Mouse (Mus musculus): ENCODE measurements around the gene Mindy3. TPM values are rescaled to one million over a fixed set of nuclear protein-coding genes. Genes with fewer than 3 reads are reported as not detected.

Gene Mindy3
- 28.0 and 29.1 TPM in 2 replicates for polyA plus RNA-seq (2014; fragmentation: Nextera tagmentation; extraction: Ambion mirVana)

DNA sequence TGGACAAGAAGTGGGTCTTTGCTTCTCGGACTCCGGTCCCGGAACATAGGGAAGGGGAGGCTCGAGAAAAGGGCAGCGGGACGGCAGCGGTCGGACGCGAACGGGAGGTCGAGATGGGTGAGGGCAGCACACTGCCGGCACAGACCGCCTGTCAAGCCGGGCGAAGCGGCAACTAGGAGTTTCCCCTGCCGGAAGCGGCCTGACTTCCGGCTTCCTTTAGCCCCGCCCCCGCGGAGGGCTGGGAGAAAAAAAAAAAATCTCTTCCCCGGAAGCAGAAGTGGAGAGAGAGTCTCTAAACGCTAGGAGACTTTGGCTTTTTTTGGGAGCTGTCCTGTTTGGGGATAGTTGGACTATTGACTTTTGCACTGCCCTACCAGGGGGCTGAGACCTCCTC, at the start of gene Mindy3:
Gene Mindy3, minus strand, starts transcription at position 209 of the 394 bp plus-strand sequence.
- peaks cover 3 to 8% of the 10 kb centered on the region in 2 experiments; a peak in 2 of 4 replicates for H3K4me1 ChIP-seq (ENCODE audit: control insufficient read depth in 2 of 2, insufficient read depth in 2 of 2, low read length in 2 of 2)
- WGBS, result under 1% methylated on average over 25 of the region's 25 CpGs
- no peaks in the 10 kb centered on the region for H3K9me3 ChIP-seq (ENCODE audit: control insufficient read depth, low read length)
- ATAC-seq (ENCODE audit: insufficient number of reproducible peaks, insufficient read depth, low FRiP score, low read depth), result peak; percentile 67
- H3K4me3 ChIP-seq (ENCODE audit: control insufficient read depth in 1 of 2, insufficient read depth in 1 of 2, low read depth in 1 of 2, low read length in 2 of 2), result peak within 1 kb of the TSS; percentile 80 to 97
- peak within 1 kb of the TSS; percentile 64 for H3K4me2 ChIP-seq (ENCODE audit: low read length)
- H3K9ac ChIP-seq (ENCODE audit: low read length), result peak within 1 kb of the TSS; percentile 81
- no peaks in the 10 kb centered on the region for H3K27me3 ChIP-seq (ENCODE audit: control insufficient read depth, insufficient read depth, low read length)
- H3K27ac ChIP-seq (replicated peaks in 1 of 2; ENCODE audit: control insufficient read depth in 1 of 2, insufficient read depth in 1 of 2, low read depth in 2 of 2, low read length in 2 of 2), result peak within 1 kb of the TSS; percentile 64 to 83
- H3K36me3 ChIP-seq (ENCODE audit: control insufficient read depth, insufficient read depth, low read length), result no peaks in the 10 kb centered on the region

DNA sequence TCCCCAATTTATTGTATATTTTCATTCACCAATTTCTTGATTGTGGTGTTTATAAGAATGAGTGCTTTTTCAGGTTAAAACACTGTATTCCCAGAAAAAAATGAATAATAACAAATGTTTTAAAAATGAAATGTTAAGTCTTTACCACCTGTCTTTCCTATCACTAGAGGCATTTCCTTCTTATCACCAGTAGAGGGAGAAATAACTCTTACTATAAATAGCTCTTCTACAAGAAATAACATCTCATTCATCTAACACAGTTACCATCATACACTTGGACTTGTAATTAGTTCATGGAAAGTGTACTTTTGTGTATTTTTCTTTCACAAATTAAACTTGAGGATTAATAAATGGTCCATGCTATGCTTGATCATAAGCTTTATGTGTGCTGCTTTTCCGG, 40.5 kb upstream of the Mindy3 start:
- 80% methylated on average over 1 of the region's 1 CpGs for WGBS
- H3K4me2 ChIP-seq (ENCODE audit: low read length), result no peak overlapping the region
- no peak for ATAC-seq (ENCODE audit: insufficient number of reproducible peaks, insufficient read depth, low FRiP score, low read depth)
- H3K27me3 ChIP-seq (ENCODE audit: control insufficient read depth, insufficient read depth, low read length), result no peaks in the 10 kb centered on the region
- no peak overlapping the region for H3K9ac ChIP-seq (ENCODE audit: low read length)
- H3K27ac ChIP-seq (replicated peaks in 1 of 2; ENCODE audit: control insufficient read depth in 1 of 2, insufficient read depth in 1 of 2, low read depth in 2 of 2, low read length in 2 of 2), result no peak overlapping the region
- H3K4me3 ChIP-seq (ENCODE audit: control insufficient read depth in 1 of 2, insufficient read depth in 1 of 2, low read depth in 1 of 2, low read length in 2 of 2), result no peak overlapping the region
- no peaks in the 10 kb centered on the region for H3K36me3 ChIP-seq (ENCODE audit: control insufficient read depth, insufficient read depth, low read length)
- H3K4me1 ChIP-seq (ENCODE audit: control insufficient read depth in 2 of 2, insufficient read depth in 2 of 2, low read length in 2 of 2), result no peaks in the 10 kb centered on the region
- H3K9me3 ChIP-seq (ENCODE audit: control insufficient read depth, low read length), result no peaks in the 10 kb centered on the region

DNA sequence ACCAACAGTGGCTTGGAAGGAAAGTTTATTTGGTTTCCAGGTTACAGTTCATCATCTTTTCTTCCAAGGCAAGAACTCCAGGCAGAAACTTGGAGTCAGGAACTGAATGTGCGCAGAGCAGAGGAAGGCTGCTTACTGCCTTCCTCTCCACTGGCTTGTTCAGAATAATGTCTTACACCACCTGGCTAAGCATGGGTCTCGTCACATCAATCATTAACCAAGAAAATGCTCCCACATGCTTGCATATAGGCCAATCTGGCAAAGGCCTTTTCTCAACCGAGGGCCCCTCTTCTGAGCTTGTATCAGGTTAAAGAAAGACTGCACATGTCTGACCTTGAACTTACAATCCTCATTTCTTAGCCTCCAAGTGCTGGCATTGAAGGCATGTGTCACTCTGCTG, 30.8 kb upstream of the Mindy3 start:
- Histone ChIP-seq H3K4me2 (ENCODE audit: low read length) (no peak overlapping the region), H3K27ac (replicated peaks in 1 of 2; ENCODE audit: control insufficient read depth in 1 of 2, insufficient read depth in 1 of 2, low read depth in 2 of 2, low read length in 2 of 2) (no peak overlapping the region), H3K27me3 (ENCODE audit: control insufficient read depth, insufficient read depth, low read length) (no peaks in the 10 kb centered on the region), H3K4me1 (ENCODE audit: control insufficient read depth in 2 of 2, insufficient read depth in 2 of 2, low read length in 2 of 2) (no peaks in the 10 kb centered on the region), H3K4me3 (ENCODE audit: control insufficient read depth in 1 of 2, insufficient read depth in 1 of 2, low read depth in 1 of 2, low read length in 2 of 2) (no peak overlapping the region), H3K36me3 (ENCODE audit: control insufficient read depth, insufficient read depth, low read length) (no peaks in the 10 kb centered on the region), H3K9ac (ENCODE audit: low read length) (no peak overlapping the region), H3K9me3 (ENCODE audit: control insufficient read depth, low read length) (no peaks in the 10 kb centered on the region)
- WGBS, result 78% methylated on average over 3 of the region's 3 CpGs
- no peak for ATAC-seq (ENCODE audit: insufficient number of reproducible peaks, insufficient read depth, low FRiP score, low read depth)

GRCm38 (mm10) chr2:12440120-12440519, 20.9 kb upstream of the Mindy3 start:
- Histone ChIP-seq H3K4me1 (ENCODE audit: control insufficient read depth in 2 of 2, insufficient read depth in 2 of 2, low read length in 2 of 2) (no peaks in the 10 kb centered on the region), H3K27me3 (ENCODE audit: control insufficient read depth, insufficient read depth, low read length) (no peaks in the 10 kb centered on the region), H3K9me3 (ENCODE audit: control insufficient read depth, low read length) (no peaks in the 10 kb centered on the region), H3K4me3 (ENCODE audit: control insufficient read depth in 1 of 2, insufficient read depth in 1 of 2, low read depth in 1 of 2, low read length in 2 of 2) (no peak overlapping the region), H3K36me3 (ENCODE audit: control insufficient read depth, insufficient read depth, low read length) (no peaks in the 10 kb centered on the region), H3K27ac (replicated peaks in 1 of 2; ENCODE audit: control insufficient read depth in 1 of 2, insufficient read depth in 1 of 2, low read depth in 2 of 2, low read length in 2 of 2) (no peak overlapping the region), H3K9ac (ENCODE audit: low read length) (no peak overlapping the region), H3K4me2 (ENCODE audit: low read length) (no peak overlapping the region)
- no peak for ATAC-seq (ENCODE audit: insufficient number of reproducible peaks, insufficient read depth, low FRiP score, low read depth)

GRCm38 (mm10) chr2:12439543-12439942, 20.3 kb upstream of the Mindy3 start:
- Histone ChIP-seq H3K36me3 (ENCODE audit: control insufficient read depth, insufficient read depth, low read length) (no peaks in the 10 kb centered on the region), H3K4me1 (ENCODE audit: control insufficient read depth in 2 of 2, insufficient read depth in 2 of 2, low read length in 2 of 2) (no peaks in the 10 kb centered on the region), H3K27ac (replicated peaks in 1 of 2; ENCODE audit: control insufficient read depth in 1 of 2, insufficient read depth in 1 of 2, low read depth in 2 of 2, low read length in 2 of 2) (no peak overlapping the region), H3K27me3 (ENCODE audit: control insufficient read depth, insufficient read depth, low read length) (no peaks in the 10 kb centered on the region), H3K4me3 (ENCODE audit: control insufficient read depth in 1 of 2, insufficient read depth in 1 of 2, low read depth in 1 of 2, low read length in 2 of 2) (no peak overlapping the region), H3K9ac (ENCODE audit: low read length) (no peak overlapping the region), H3K4me2 (ENCODE audit: low read length) (no peak overlapping the region), H3K9me3 (ENCODE audit: control insufficient read depth, low read length) (no peaks in the 10 kb centered on the region)
- WGBS, result 50% methylated on average over 2 of the region's 2 CpGs
- ATAC-seq (ENCODE audit: insufficient number of reproducible peaks, insufficient read depth, low FRiP score, low read depth), result no peak

- Histone ChIP-seq H3K36me3 (ENCODE audit: control insufficient read depth, insufficient read depth, low read length) (no peaks in the 10 kb centered on the region), H3K4me3 (ENCODE audit: control insufficient read depth in 1 of 2, insufficient read depth in 1 of 2, low read depth in 1 of 2, low read length in 2 of 2) (no peak overlapping the region), H3K27me3 (ENCODE audit: control insufficient read depth, insufficient read depth, low read length) (no peaks in the 10 kb centered on the region), H3K4me2 (ENCODE audit: low read length) (no peak overlapping the region), H3K9ac (ENCODE audit: low read length) (no peak overlapping the region), H3K4me1 (ENCODE audit: control insufficient read depth in 2 of 2, insufficient read depth in 2 of 2, low read length in 2 of 2) (no peaks in the 10 kb centered on the region), H3K27ac (replicated peaks in 1 of 2; ENCODE audit: control insufficient read depth in 1 of 2, insufficient read depth in 1 of 2, low read depth in 2 of 2, low read length in 2 of 2) (no peak overlapping the region), H3K9me3 (ENCODE audit: control insufficient read depth, low read length) (no peaks in the 10 kb centered on the region)
- no peak for ATAC-seq (ENCODE audit: insufficient number of reproducible peaks, insufficient read depth, low FRiP score, low read depth)
- 79% methylated on average over 2 of the region's 2 CpGs for WGBS
Observed at GRCm38 (mm10) chr2:12438181-12438580, 18.9 kb upstream of the Mindy3 start.

GRCm38 (mm10) chr2:12432055-12432454, 12.8 kb upstream of the Mindy3 start:
- Histone ChIP-seq H3K27ac (replicated peaks in 1 of 2; ENCODE audit: control insufficient read depth in 1 of 2, insufficient read depth in 1 of 2, low read depth in 2 of 2, low read length in 2 of 2) (peak overlapping the region in 1 of 2 experiments; percentile 66; a peak in 2 of 4 replicates), H3K27me3 (ENCODE audit: control insufficient read depth, insufficient read depth, low read length) (no peaks in the 10 kb centered on the region), H3K4me2 (ENCODE audit: low read length) (no peak overlapping the region), H3K36me3 (ENCODE audit: control insufficient read depth, insufficient read depth, low read length) (no peaks in the 10 kb centered on the region), H3K9ac (ENCODE audit: low read length) (no peak overlapping the region), H3K4me1 (ENCODE audit: control insufficient read depth in 2 of 2, insufficient read depth in 2 of 2, low read length in 2 of 2) (no peaks in the 10 kb centered on the region), H3K9me3 (ENCODE audit: control insufficient read depth, low read length) (no peaks in the 10 kb centered on the region), H3K4me3 (ENCODE audit: control insufficient read depth in 1 of 2, insufficient read depth in 1 of 2, low read depth in 1 of 2, low read length in 2 of 2) (no peak overlapping the region)
- WGBS, result 47% methylated on average over 1 of the region's 1 CpGs
- ATAC-seq (ENCODE audit: insufficient number of reproducible peaks, insufficient read depth, low FRiP score, low read depth), result no peak

DNA sequence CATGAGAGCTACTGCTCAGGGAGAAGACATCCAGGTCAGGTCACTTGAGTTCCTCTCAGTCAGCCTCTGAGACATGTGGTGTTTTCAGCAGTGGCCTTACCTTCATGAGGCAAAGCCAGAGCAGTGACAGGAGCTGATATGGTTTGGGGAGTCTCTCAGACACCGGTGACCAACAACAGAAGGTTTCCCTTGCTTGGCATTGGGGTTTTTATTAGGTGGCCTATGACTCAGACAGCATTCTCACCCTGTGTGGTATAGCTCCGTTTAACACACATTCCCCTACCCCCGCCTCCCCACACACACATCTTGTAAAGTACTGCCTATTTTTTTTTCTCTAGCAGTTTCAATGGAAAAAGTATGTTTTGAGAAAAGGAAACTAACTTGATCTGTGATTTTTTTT, 5.1 kb upstream of the Mindy3 start:
- Histone ChIP-seq H3K27me3 (ENCODE audit: control insufficient read depth, insufficient read depth, low read length) (no peaks in the 10 kb centered on the region), H3K36me3 (ENCODE audit: control insufficient read depth, insufficient read depth, low read length) (no peaks in the 10 kb centered on the region), H3K27ac (replicated peaks in 1 of 2; ENCODE audit: control insufficient read depth in 1 of 2, insufficient read depth in 1 of 2, low read depth in 2 of 2, low read length in 2 of 2) (no peak overlapping the region), H3K4me1 (ENCODE audit: control insufficient read depth in 2 of 2, insufficient read depth in 2 of 2, low read length in 2 of 2) (no peaks in the 10 kb centered on the region), H3K4me3 (ENCODE audit: control insufficient read depth in 1 of 2, insufficient read depth in 1 of 2, low read depth in 1 of 2, low read length in 2 of 2) (no peak overlapping the region), H3K9ac (ENCODE audit: low read length) (no peak overlapping the region), H3K9me3 (ENCODE audit: control insufficient read depth, low read length) (no peaks in the 10 kb centered on the region), H3K4me2 (ENCODE audit: low read length) (no peak overlapping the region)
- WGBS, result 54% methylated on average over 3 of the region's 3 CpGs
- no peak for ATAC-seq (ENCODE audit: insufficient number of reproducible peaks, insufficient read depth, low FRiP score, low read depth)

All from heart, embryonic 14.5 days (tissue).